Mouse (Mus musculus) midbrain, embryonic 15.5 days (tissue): ENCODE measurements at regions not wholly inside any gene's neighbourhood (a gene's known extent, or its start where the extent isn't known, plus 50 kb on each side); places are given as distances from the start of the nearest gene placed in this dataset.
"Not testable (repeated sequence)": the region's sequence is repeated elsewhere in the genome, so short reads cannot be mapped to it uniquely, and the experiment has no call there.

Experiments
- ATAC-seq: fragments of 200-750 bp; cut with Nextera tagmentation; replicated peaks from 2 replicates; pipeline ENCODE4 v1.8.0; 2017; ENCODE audit warnings: moderate TSS enrichment
- H3K27ac ChIP-seq: fragments of 300-500 bp; sonication (generic); 2 replicates; pipeline ENCODE4 v1.5.1; 2015; ENCODE audit warnings: mild to moderate bottlenecking, inconsistent platforms
- H3K27me3 ChIP-seq: fragments of 300-500 bp; sonication (generic); replicated peaks from 2 replicates; pipeline ENCODE4 v1.6.1; 2015; ENCODE audit warnings: inconsistent platforms
- H3K36me3 ChIP-seq: fragments of 300-500 bp; sonication (generic); replicated peaks from 2 replicates; pipeline ENCODE4 v1.6.1; 2015; ENCODE audit warnings: inconsistent platforms
- H3K4me1 ChIP-seq: fragments of 300-500 bp; sonication (generic); 2 replicates; pipeline ENCODE4 v1.6.1; 2015; ENCODE audit warnings: inconsistent platforms
- H3K4me2 ChIP-seq: fragments of 300-500 bp; sonication (generic); 2 replicates; pipeline ENCODE4 v1.6.1; 2015; ENCODE audit warnings: inconsistent platforms, mild to moderate bottlenecking, moderate library complexity
- H3K4me3 ChIP-seq: fragments of 300-500 bp; sonication (generic); 2 replicates; pipeline ENCODE4 v1.5.1; 2015; ENCODE audit warnings: mild to moderate bottlenecking, inconsistent platforms
- H3K9ac ChIP-seq: fragments of 300-500 bp; sonication (generic); 2 replicates; pipeline ENCODE4 v1.6.1; 2015; ENCODE audit warnings: mild to moderate bottlenecking, inconsistent platforms
- H3K9me3 ChIP-seq: fragments of 300-500 bp; sonication (generic); 2 replicates; pipeline ENCODE4 v1.6.1; 2016; ENCODE audit warnings: inconsistent platforms
- WGBS: fragments of 180-500 bp; shearing (Covaris S2); methylation state at CpG from one replicate; pipeline ENCODE4 v1.1.7; 2015; ENCODE audit warnings: mixed read lengths; 5-methylcytosine and 5-hydroxymethylcytosine counted together

- Histone ChIP-seq H3K4me1 (no peaks in the 10 kb centered on the region), H3K36me3 (no peaks in the 10 kb centered on the region), H3K27me3 (no peaks in the 10 kb centered on the region), H3K4me3 (no peak overlapping the region), H3K9ac (no peak overlapping the region), H3K4me2 (no peak overlapping the region), H3K27ac (no peak overlapping the region), H3K9me3 (no peaks in the 10 kb centered on the region)
- WGBS: 53% methylated on average over 3 of the region's 3 CpGs
- ATAC-seq: no peak
These were observed 144.5 kb upstream of the Mon1b start for GRCm38 (mm10) chr8:113490891-113491290.

DNA sequence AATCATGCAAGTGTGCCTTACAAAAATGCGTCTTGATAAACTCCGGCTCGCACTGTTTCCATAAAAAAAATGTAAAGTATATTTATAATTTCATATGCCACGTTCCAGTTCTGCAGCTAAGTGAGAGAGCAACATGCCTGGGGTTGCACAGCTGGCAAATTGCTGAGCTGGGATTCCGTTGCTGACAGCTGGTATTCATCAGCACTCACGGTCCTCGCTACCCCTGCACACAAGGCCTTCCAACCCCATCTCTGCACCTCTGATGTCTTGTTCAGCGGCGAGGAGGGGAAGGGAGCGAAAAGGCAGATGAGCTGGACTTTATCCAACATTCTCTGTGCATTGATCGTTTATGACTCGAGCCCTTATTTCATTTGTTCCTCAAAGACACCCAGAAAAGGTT is 138.5 kb upstream of the Mon1b start:
- no peaks in the 10 kb centered on the region for H3K4me1 ChIP-seq
- no peak for ATAC-seq
- no peaks in the 10 kb centered on the region for H3K27me3 ChIP-seq
- no peak overlapping the region for H3K4me3 ChIP-seq
- no peaks in the 10 kb centered on the region for H3K9me3 ChIP-seq
- no peak overlapping the region for H3K4me2 ChIP-seq
- no peaks in the 10 kb centered on the region for H3K36me3 ChIP-seq
- WGBS: 71% methylated on average over 12 of the region's 12 CpGs
- H3K9ac ChIP-seq: no peak overlapping the region
- no peak overlapping the region for H3K27ac ChIP-seq

GRCm38 (mm10) chr8:113502671-113503070 is 132.7 kb upstream of the Mon1b start:
- no peaks in the 10 kb centered on the region for H3K36me3 ChIP-seq
- H3K9ac ChIP-seq: no peak overlapping the region
- no peak for ATAC-seq
- H3K27ac ChIP-seq: no peak overlapping the region
- no peak overlapping the region for H3K4me3 ChIP-seq
- H3K27me3 ChIP-seq: no peaks in the 10 kb centered on the region
- no peak overlapping the region for H3K4me2 ChIP-seq
- 55% methylated on average over 4 of the region's 4 CpGs for WGBS
- H3K9me3 ChIP-seq: no peaks in the 10 kb centered on the region
- no peaks in the 10 kb centered on the region for H3K4me1 ChIP-seq

GRCm38 (mm10) chr8:113512856-113513255 is 122.5 kb upstream of the Mon1b start:
- Histone ChIP-seq H3K27ac (no peak overlapping the region), H3K4me3 (no peak overlapping the region), H3K4me2 (no peak overlapping the region), H3K27me3 (no peaks in the 10 kb centered on the region), H3K4me1 (peaks cover 7% of the 10 kb centered on the region; the same call in 1 of the 2 replicates), H3K36me3 (no peaks in the 10 kb centered on the region), H3K9me3 (no peaks in the 10 kb centered on the region), H3K9ac (no peak overlapping the region)
- 95% methylated on average over 4 of the region's 4 CpGs for WGBS
- no peak for ATAC-seq

GRCm38 (mm10) chr8:113513886-113514730 is 121.3 kb upstream of the Mon1b start:
- H3K36me3 ChIP-seq: no peaks in the 10 kb centered on the region
- H3K4me1 ChIP-seq: peaks cover 7% of the 10 kb centered on the region; the same call in 1 of the 2 replicates
- 56% methylated on average over 14 of the region's 14 CpGs for WGBS
- H3K9ac ChIP-seq: no peak overlapping the region
- H3K4me3 ChIP-seq: no peak overlapping the region
- ATAC-seq: no peak
- H3K27ac ChIP-seq: no peak overlapping the region
- H3K27me3 ChIP-seq: no peaks in the 10 kb centered on the region
- no peak overlapping the region for H3K4me2 ChIP-seq
- no peaks in the 10 kb centered on the region for H3K9me3 ChIP-seq

GRCm38 (mm10) chr8:113514731-113515375 is 120.5 kb upstream of the Mon1b start:
- not testable (repeated sequence) for ATAC-seq, H3K4me2 ChIP-seq, H3K9ac ChIP-seq, H3K27ac ChIP-seq, H3K4me1 ChIP-seq, H3K4me3 ChIP-seq, H3K27me3 ChIP-seq, H3K36me3 ChIP-seq, H3K9me3 ChIP-seq
- 62% methylated on average over 4 of the region's 4 CpGs for WGBS

- H3K9ac ChIP-seq: no peak overlapping the region
- no peaks in the 10 kb centered on the region for H3K36me3 ChIP-seq
- H3K4me3 ChIP-seq: no peak overlapping the region
- no peaks in the 10 kb centered on the region for H3K27me3 ChIP-seq
- H3K9me3 ChIP-seq: no peaks in the 10 kb centered on the region
- 92% methylated on average over 7 of the region's 7 CpGs for WGBS
- no peak overlapping the region for H3K4me2 ChIP-seq
- H3K27ac ChIP-seq: no peak overlapping the region
- H3K4me1 ChIP-seq: peaks cover 7% of the 10 kb centered on the region; the same call in 1 of the 2 replicates
- ATAC-seq: no peak
These were observed 119.2 kb upstream of the Mon1b start for GRCm38 (mm10) chr8:113516176-113516575.

- Histone ChIP-seq H3K36me3 (no peaks in the 10 kb centered on the region), H3K4me1 (peaks cover 7% of the 10 kb centered on the region; the same call in 1 of the 2 replicates), H3K27me3 (no peaks in the 10 kb centered on the region), H3K9me3 (no peaks in the 10 kb centered on the region), H3K9ac (no peak overlapping the region), H3K27ac (no peak overlapping the region), H3K4me3 (no peak overlapping the region), H3K4me2 (no peak overlapping the region)
- 78% methylated on average over 1 of the region's 1 CpGs for WGBS
- no peak for ATAC-seq
These were observed 117.5 kb upstream of the Mon1b start for GRCm38 (mm10) chr8:113517912-113518311.

GRCm38 (mm10) chr8:113523561-113523960 is 111.8 kb upstream of the Mon1b start:
- 84% methylated on average over 1 of the region's 1 CpGs for WGBS
- H3K27me3 ChIP-seq: no peaks in the 10 kb centered on the region
- H3K36me3 ChIP-seq: no peaks in the 10 kb centered on the region

DNA sequence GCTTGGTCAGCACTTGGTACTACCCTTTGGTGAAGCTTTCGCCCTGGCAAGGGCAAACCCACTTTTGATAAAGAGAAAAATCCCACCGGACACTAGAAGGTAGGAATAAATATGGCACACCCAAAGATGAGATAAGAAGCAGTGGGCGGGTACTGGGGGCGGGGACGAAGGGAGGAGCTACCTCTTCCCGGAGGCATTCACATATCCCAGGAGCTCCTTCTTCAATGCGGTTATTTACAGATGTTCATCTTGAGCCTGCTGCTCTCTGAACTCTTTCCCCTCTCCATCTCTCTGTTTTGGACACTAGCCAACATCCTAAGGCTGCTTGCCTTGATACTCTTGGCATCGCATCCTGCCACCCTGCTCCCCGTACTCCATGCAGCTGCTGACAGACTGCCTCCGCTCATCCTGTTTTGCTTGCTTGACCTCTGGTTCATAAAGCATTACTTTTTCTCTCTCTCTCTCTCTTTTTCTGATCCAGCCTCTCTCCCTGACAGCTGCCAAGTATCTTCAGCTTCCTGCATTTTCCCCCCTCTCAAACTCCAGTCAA is 104.2 kb upstream of the Mon1b start:
- Histone ChIP-seq H3K4me2 (no peak overlapping the region), H3K27ac (no peak overlapping the region), H3K36me3 (no peaks in the 10 kb centered on the region), H3K4me1 (peaks cover 14% of the 10 kb centered on the region; the same call in 1 of the 2 replicates), H3K4me3 (no peak overlapping the region), H3K9me3 (no peaks in the 10 kb centered on the region), H3K27me3 (no peaks in the 10 kb centered on the region), H3K9ac (no peak overlapping the region)
- WGBS: 62% methylated on average over 10 of the region's 10 CpGs
- ATAC-seq: no peak

More at GRCm38 (mm10) chr8:113523561-113523960, 111.8 kb upstream of the Mon1b start:
- Histone ChIP-seq H3K9me3 (no peaks in the 10 kb centered on the region), H3K4me2 (no peak overlapping the region), H3K9ac (no peak overlapping the region), H3K4me1 (no peaks in the 10 kb centered on the region), H3K4me3 (no peak overlapping the region), H3K27ac (no peak overlapping the region)
- no peak for ATAC-seq

DNA sequence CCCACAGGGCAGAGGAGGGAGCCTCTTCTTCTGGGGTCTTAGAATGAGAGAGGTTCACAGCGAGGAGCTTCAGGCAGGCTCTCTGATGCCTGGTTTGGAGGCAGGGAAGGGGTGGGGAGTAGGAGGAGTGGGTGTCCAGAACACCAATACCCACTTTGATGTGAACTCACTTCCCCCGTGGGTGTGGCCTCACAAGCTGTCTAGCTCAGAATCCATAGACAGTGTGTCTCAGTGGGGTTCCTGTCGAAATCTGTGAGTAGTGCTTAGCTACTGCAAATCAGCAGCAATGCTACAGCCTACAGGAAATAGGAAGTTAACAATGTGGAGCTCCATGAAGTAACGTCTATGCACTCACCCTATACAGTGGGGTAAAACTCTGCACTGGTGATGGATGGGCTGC is 102.5 kb upstream of the Mon1b start:
- H3K27me3 ChIP-seq: no peaks in the 10 kb centered on the region
- H3K4me3 ChIP-seq: no peak overlapping the region
- H3K4me2 ChIP-seq: no peak overlapping the region
- no peaks in the 10 kb centered on the region for H3K36me3 ChIP-seq
- no peak overlapping the region for H3K27ac ChIP-seq
- no peak for ATAC-seq
- whole genome bisulfite sequencing: 51% methylated on average over 4 of the region's 4 CpGs
- H3K9ac ChIP-seq: no peak overlapping the region
- H3K4me1 ChIP-seq: peaks cover 14% of the 10 kb centered on the region; the same call in 1 of the 2 replicates
- no peaks in the 10 kb centered on the region for H3K9me3 ChIP-seq

DNA sequence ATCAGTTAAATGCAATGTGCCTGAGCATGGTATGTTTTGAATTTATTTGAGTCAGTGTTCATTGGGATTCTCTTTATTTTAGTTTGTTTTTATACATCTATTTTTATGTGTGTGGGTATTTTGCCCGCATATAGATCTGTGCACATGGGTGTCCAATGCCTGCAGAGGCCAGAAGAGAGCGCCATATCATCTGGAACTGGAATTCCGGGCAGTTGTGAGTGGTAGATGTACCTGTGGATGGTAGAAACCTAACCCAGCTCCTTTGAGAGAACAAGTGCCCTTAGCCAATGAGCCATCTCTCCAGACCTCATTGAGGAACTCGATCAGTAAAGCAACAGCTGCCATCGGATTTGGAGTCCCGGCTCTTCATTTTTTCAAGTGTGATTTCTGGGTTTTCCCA is 94.0 kb upstream of the Mon1b start:
- Histone ChIP-seq H3K27me3 (no peaks in the 10 kb centered on the region), H3K9ac (no peak overlapping the region), H3K9me3 (no peaks in the 10 kb centered on the region), H3K27ac (no peak overlapping the region), H3K4me3 (no peak overlapping the region), H3K4me2 (no peak overlapping the region), H3K4me1 (no peaks in the 10 kb centered on the region), H3K36me3 (no peaks in the 10 kb centered on the region)
- no peak for ATAC-seq
- 89% methylated on average over 6 of the region's 6 CpGs for WGBS
